Mouse (Mus musculus) C2C12 (cell line): Measurements from ENCODE around the gene Ckap4.

Experiments used
- CEBPB ChIP-seq: IDR thresholded peaks from one replicate; pipeline ENCODE4 v1.6.1; 2011; ENCODE audit warnings: low read depth, mild to moderate bottlenecking, control low read depth, moderate library complexity
- CTCF ChIP-seq: IDR thresholded peaks from one replicate; pipeline ENCODE4 v1.5.1; 2011; ENCODE audit not compliant: control insufficient read depth, insufficient read depth, insufficient read length
- MAX ChIP-seq: IDR thresholded peaks from one replicate; pipeline ENCODE4 v1.6.1; 2011; ENCODE audit warnings: mild to moderate bottlenecking, control low read depth
- MYOD1 ChIP-seq: IDR thresholded peaks from one replicate; pipeline ENCODE4 v1.6.1; 2011; ENCODE audit warnings: low read depth; ENCODE audit not compliant: control insufficient read depth, insufficient read length
- MYOG ChIP-seq: IDR thresholded peaks from one replicate; pipeline ENCODE4 v1.6.1; 2011; ENCODE audit not compliant: control insufficient read depth, insufficient read length; ENCODE audit errors: extremely low read depth
- USF1 ChIP-seq: IDR thresholded peaks from one replicate; pipeline ENCODE4 v1.6.1; 2011; ENCODE audit warnings: low read depth, mild to moderate bottlenecking, control low read depth, moderate library complexity

DNA sequence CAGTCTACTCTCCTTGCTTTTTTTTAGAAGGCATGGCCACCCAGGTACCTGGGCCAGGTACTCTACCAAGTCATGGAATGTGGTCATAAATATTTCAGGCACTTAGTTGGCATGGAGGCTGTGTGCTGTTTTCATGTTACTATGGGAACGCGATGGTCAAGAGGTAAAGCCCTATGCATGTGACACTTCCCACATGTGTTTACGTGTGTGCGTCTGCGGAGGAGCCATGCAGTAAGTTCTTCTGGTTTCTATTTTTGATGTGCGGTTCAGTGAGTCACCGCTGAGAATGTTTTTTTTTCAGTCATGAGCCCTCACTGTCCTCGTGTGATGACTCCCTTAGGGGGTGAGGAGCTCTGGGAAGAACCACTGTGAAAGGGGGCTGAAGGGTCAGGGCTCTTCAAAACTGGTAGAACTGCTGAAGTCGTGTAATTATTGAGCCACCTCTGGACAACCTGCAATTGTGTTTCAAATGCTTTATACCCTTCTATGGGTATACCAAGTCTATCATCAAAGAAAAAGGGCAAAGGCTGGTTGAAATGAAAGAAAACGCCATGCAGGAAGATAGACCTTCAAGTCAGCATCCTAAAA is 37.3 kb upstream of the Ckap4 start:
- TF ChIP-seq MYOD1 (no peak), CTCF (no peak), USF1 (no peak), CEBPB (no peak), MYOG (no peak), MAX (peak; percentile 73)
